Mouse (Mus musculus) thymus, postnatal 14 days (tissue): ENCODE measurements around the gene Ncmap.

Experiments
- DNase-seq: peaks from one replicate; pipeline ENCODE4 v3.0.0; 2021

The Ncmap gene

GRCm38 (mm10) chr4:135397991-135398390, at the start of gene Ncmap:
Gene Ncmap (minus strand): TSS chr4:135398227.
- DNase-seq: no peak

GRCm38 (mm10) chr4:135442473-135442872, 44.4 kb upstream of the Ncmap start:
- DNase-seq: no peak

GRCm38 (mm10) chr4:135439904-135440522, 42.0 kb upstream of the Ncmap start:
- DNase-seq: peak; percentile 48

GRCm38 (mm10) chr4:135439188-135439647, 41.2 kb upstream of the Ncmap start:
- DNase-seq: peak; percentile 83

- no peak for DNase-seq
These were observed 39.9 kb upstream of the Ncmap start for GRCm38 (mm10) chr4:135437924-135438323.

- peak; percentile 38 for DNase-seq
These were observed 38.3 kb upstream of the Ncmap start for GRCm38 (mm10) chr4:135436291-135436690.

GRCm38 (mm10) chr4:135434395-135434789, 36.4 kb upstream of the Ncmap start:
- DNase-seq: no peak

- peak; percentile 86 for DNase-seq
These were observed 35.7 kb upstream of the Ncmap start, which contains the start of gene Rcan3 for GRCm38 (mm10) chr4:135433443-135434394. Gene Rcan3 (minus strand): TSS chr4:135433853.

GRCm38 (mm10) chr4:135433086-135433442, 35.0 kb upstream of the Ncmap start:
- DNase-seq: no peak

GRCm38 (mm10) chr4:135429990-135430760, 32.1 kb upstream of the Ncmap start:
- no peak for DNase-seq

- no peak for DNase-seq
These were observed 31.4 kb upstream of the Ncmap start for GRCm38 (mm10) chr4:135429383-135429782.

GRCm38 (mm10) chr4:135426587-135426986, 28.6 kb upstream of the Ncmap start:
- peak; percentile 46 for DNase-seq

- no peak for DNase-seq
These were observed 27.6 kb upstream of the Ncmap start for GRCm38 (mm10) chr4:135425625-135426024.

- DNase-seq: no peak
These were observed 22.9 kb upstream of the Ncmap start for GRCm38 (mm10) chr4:135420961-135421360.

GRCm38 (mm10) chr4:135420416-135420815, 22.4 kb upstream of the Ncmap start:
- no peak for DNase-seq

GRCm38 (mm10) chr4:135419996-135420395, 22.0 kb upstream of the Ncmap start:
- no peak for DNase-seq

- peak; percentile 28 for DNase-seq
These were observed 18.3 kb upstream of the Ncmap start for GRCm38 (mm10) chr4:135416367-135416766.

- no peak for DNase-seq
These were observed 15.5 kb upstream of the Ncmap start for GRCm38 (mm10) chr4:135413491-135413890.

- peak; percentile 76 for DNase-seq
These were observed 13.6 kb upstream of the Ncmap start for GRCm38 (mm10) chr4:135411633-135412032.

- DNase-seq: peak; percentile 46
These were observed 8.2 kb upstream of the Ncmap start for GRCm38 (mm10) chr4:135406180-135406579.

- no peak for DNase-seq
These were observed 6.9 kb upstream of the Ncmap start for GRCm38 (mm10) chr4:135404916-135405315.

- no peak for DNase-seq
These were observed 6.0 kb upstream of the Ncmap start for GRCm38 (mm10) chr4:135404048-135404447.

GRCm38 (mm10) chr4:135401881-135402280, 3.9 kb upstream of the Ncmap start:
- DNase-seq: no peak
